Mouse (Mus musculus): ENCODE measurements around the gene Mapk14.

GRCm38 (mm10) chr17:28717535-28717934 is 26.4 kb downstream of the Mapk14 start:
- TF ChIP-seq POLR2A (IDR thresholded peaks at IDR 0.05; ENCODE audit: low read depth, low read length) (no peak), CTCF (conservative IDR thresholded peaks at IDR 0.05; ENCODE audit: insufficient read depth, insufficient read length, low read depth, low read length) (no peak)

Data from kidney, adult 2 months (tissue).